Mouse (Mus musculus): ENCODE results near the gene Olfr597. TPM values are rescaled to one million over a fixed set of nuclear protein-coding genes. Genes with fewer than 3 reads are reported as not detected.
"Not testable (repeated sequence)": the region's sequence is repeated elsewhere in the genome, so short reads cannot be mapped to it uniquely, and the experiment has no call there.

Olfr597 gene
- polyA plus RNA-seq (2014; fragmentation: Nextera tagmentation; extraction: Ambion mirVana), result not detected in 2 replicates

DNA sequence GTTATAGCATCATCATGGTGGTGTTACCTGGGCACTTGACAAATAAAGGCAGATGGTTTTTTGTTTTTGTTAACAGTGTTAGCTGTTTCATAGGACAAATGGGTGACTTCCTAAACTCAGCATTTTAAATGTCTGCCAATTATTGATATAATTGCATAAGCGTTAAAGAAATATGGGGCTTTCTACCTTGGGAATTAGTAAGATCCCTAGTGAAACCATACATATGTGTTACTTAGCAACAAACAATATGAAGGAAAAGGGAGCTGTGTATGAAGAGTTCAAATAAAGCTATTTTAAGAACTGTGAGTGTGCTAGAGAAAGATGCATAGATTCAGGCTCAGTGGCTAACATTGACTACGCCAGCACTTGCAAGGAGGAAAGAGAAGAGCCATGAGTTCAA lies at the start of gene Olfr597:
Gene Olfr597 (plus strand): TSS at position 301 of the 400 bp plus-strand sequence.
- H3K27me3 ChIP-seq (ENCODE audit: control insufficient read depth, insufficient read depth, low read length); ATAC-seq (ENCODE audit: insufficient number of reproducible peaks, insufficient read depth, low FRiP score, low read depth); H3K27ac ChIP-seq (replicated peaks in 1 of 2; ENCODE audit: control insufficient read depth in 1 of 2, insufficient read depth in 1 of 2, low read depth in 2 of 2, low read length in 2 of 2); H3K9ac ChIP-seq (ENCODE audit: low read length); H3K4me2 ChIP-seq (ENCODE audit: low read length); H3K9me3 ChIP-seq (ENCODE audit: control insufficient read depth, low read length); H3K36me3 ChIP-seq (ENCODE audit: control insufficient read depth, insufficient read depth, low read length); H3K4me3 ChIP-seq (ENCODE audit: control insufficient read depth in 1 of 2, insufficient read depth in 1 of 2, low read depth in 1 of 2, low read length in 2 of 2); H3K4me1 ChIP-seq (ENCODE audit: control insufficient read depth in 2 of 2, insufficient read depth in 2 of 2, low read length in 2 of 2): not testable (repeated sequence)
- 75% methylated on average over 2 of the region's 2 CpGs for WGBS

DNA sequence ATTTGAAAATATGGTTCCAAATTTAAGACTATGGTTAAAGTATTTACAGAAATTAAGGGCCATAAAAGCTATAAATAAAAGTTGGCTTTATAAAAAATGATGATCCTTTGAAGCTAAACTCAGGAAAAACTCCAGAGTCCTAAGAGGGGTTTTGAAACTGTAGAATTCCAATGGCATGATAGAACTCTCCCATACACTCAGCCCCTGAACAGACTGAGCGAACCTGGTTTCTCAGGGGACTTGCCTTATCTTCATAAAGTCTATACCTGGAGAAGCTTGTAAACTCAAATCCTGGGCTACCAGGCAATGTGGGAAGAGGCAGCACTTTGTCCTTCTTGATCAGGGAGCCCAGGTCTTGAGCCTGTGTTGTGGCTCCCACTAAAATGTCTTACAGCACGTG lies 10.8 kb upstream of the Olfr597 start, which contains the start of gene Olfr596:
Gene Olfr596 (plus strand): TSS at position 301 of the 400 bp plus-strand sequence.
- H3K27ac ChIP-seq (replicated peaks in 1 of 2; ENCODE audit: control insufficient read depth in 1 of 2, insufficient read depth in 1 of 2, low read depth in 2 of 2, low read length in 2 of 2); H3K4me2 ChIP-seq (ENCODE audit: low read length); H3K36me3 ChIP-seq (ENCODE audit: control insufficient read depth, insufficient read depth, low read length); ATAC-seq (ENCODE audit: insufficient number of reproducible peaks, insufficient read depth, low FRiP score, low read depth); H3K4me3 ChIP-seq (ENCODE audit: control insufficient read depth in 1 of 2, insufficient read depth in 1 of 2, low read depth in 1 of 2, low read length in 2 of 2); H3K9ac ChIP-seq (ENCODE audit: low read length); H3K9me3 ChIP-seq (ENCODE audit: control insufficient read depth, low read length); H3K27me3 ChIP-seq (ENCODE audit: control insufficient read depth, insufficient read depth, low read length); H3K4me1 ChIP-seq (ENCODE audit: control insufficient read depth in 2 of 2, insufficient read depth in 2 of 2, low read length in 2 of 2): not testable (repeated sequence)
- 87% methylated on average over 2 of the region's 2 CpGs for WGBS

DNA sequence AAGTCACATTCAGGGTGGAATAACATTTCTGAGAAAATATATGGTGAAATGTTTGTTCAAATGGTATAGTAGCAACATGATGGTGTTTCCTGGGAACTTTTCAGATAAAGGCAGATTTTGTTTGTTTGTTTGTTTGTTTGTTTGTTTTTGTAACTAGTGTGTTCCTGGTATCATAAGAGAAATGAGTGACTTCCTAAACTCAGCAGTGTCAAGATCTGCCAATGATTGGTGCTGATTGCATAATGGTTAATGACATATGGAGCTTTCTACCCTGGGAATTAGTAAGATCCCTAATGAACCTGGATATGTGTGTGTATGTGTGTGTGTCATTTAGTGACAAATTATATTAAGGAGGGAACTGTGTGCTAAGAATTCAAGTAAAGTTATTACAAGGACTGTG lies 7.2 kb downstream of the Olfr597 start, which contains the start of gene Olfr598:
Gene Olfr598 (plus strand): TSS at position 301 of the 400 bp plus-strand sequence.
- no peak for ATAC-seq (ENCODE audit: insufficient number of reproducible peaks, insufficient read depth, low FRiP score, low read depth)

DNA sequence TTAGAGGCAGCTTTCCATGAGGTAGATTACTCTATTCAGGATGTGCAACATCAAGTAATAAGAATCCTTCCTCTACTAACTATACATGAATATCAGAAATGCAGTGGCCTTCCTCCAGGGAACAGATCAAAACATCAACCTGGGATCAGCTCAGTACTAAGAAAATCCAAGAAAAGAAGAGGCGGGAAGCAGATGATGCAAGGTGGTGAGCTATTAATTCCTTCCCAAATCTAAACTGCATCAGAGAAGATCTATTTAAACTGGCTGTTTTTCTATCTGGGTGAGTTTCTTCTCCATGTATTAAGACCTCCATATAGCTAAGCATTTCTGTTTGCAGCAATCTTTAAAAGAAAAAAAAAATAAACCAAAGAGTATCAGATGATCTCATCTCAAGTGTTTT lies 19.5 kb downstream of the Olfr597 start, which contains the start of gene Olfr599:
Gene Olfr599 (plus strand): TSS at position 301 of the 400 bp plus-strand sequence.
- no peak within 1 kb of the TSS for H3K27ac ChIP-seq (replicated peaks in 1 of 2; ENCODE audit: control insufficient read depth in 1 of 2, insufficient read depth in 1 of 2, low read depth in 2 of 2, low read length in 2 of 2)
- no peaks in the 10 kb centered on the region for H3K4me1 ChIP-seq (ENCODE audit: control insufficient read depth in 2 of 2, insufficient read depth in 2 of 2, low read length in 2 of 2)
- no peak within 1 kb of the TSS for H3K4me3 ChIP-seq (ENCODE audit: control insufficient read depth in 1 of 2, insufficient read depth in 1 of 2, low read depth in 1 of 2, low read length in 2 of 2)
- no peaks in the 10 kb centered on the region for H3K27me3 ChIP-seq (ENCODE audit: control insufficient read depth, insufficient read depth, low read length)
- H3K4me2 ChIP-seq (ENCODE audit: low read length), result no peak within 1 kb of the TSS
- WGBS, result 73% methylated on average over 1 of the region's 1 CpGs
- no peaks in the 10 kb centered on the region for H3K36me3 ChIP-seq (ENCODE audit: control insufficient read depth, insufficient read depth, low read length)
- H3K9ac ChIP-seq (ENCODE audit: low read length), result no peak within 1 kb of the TSS
- no peak for ATAC-seq (ENCODE audit: insufficient number of reproducible peaks, insufficient read depth, low FRiP score, low read depth)
- no peaks in the 10 kb centered on the region for H3K9me3 ChIP-seq (ENCODE audit: control insufficient read depth, low read length)

More for the DNA sequence above, 7.2 kb downstream of the Olfr597 start, which contains the start of gene Olfr598:
- H3K4me2 ChIP-seq (ENCODE audit: low read length), result no peak within 1 kb of the TSS
- H3K36me3 ChIP-seq (ENCODE audit: control insufficient read depth, insufficient read depth, low read length), result no peaks in the 10 kb centered on the region
- H3K27me3 ChIP-seq (ENCODE audit: control insufficient read depth, insufficient read depth, low read length), result no peaks in the 10 kb centered on the region
- H3K9ac ChIP-seq (ENCODE audit: low read length), result no peak within 1 kb of the TSS
- no peaks in the 10 kb centered on the region for H3K9me3 ChIP-seq (ENCODE audit: control insufficient read depth, low read length)
- no peaks in the 10 kb centered on the region for H3K4me1 ChIP-seq (ENCODE audit: control insufficient read depth in 2 of 2, insufficient read depth in 2 of 2, low read length in 2 of 2)
- H3K27ac ChIP-seq (replicated peaks in 1 of 2; ENCODE audit: control insufficient read depth in 1 of 2, insufficient read depth in 1 of 2, low read depth in 2 of 2, low read length in 2 of 2), result no peak within 1 kb of the TSS
- H3K4me3 ChIP-seq (ENCODE audit: control insufficient read depth in 1 of 2, insufficient read depth in 1 of 2, low read depth in 1 of 2, low read length in 2 of 2), result no peak within 1 kb of the TSS

DNA sequence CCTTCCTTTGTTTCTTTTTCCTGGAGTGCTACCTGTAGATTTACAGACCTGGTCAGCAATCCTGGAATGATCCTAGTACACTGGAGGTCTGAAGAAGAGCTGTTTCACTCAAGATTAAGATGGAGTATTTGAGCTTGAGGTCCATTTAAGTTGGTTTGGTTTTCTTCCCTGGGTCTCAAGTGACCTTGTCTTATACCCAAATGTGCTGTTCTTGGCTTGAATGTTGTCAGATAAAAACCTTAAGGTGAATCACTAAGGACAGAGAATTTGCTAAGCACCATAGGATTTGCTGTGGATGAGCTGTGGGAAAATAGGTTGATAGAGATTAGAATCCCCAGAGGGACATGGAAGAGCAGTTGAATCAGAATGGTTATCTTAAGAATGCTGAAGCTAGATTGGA lies 33.5 kb downstream of the Olfr597 start, which contains the start of gene Olfr600:
Gene Olfr600 (minus strand): TSS at position 101 of the 400 bp plus-strand sequence.
- no peak for ATAC-seq (ENCODE audit: insufficient number of reproducible peaks, insufficient read depth, low FRiP score, low read depth)
- H3K4me1 ChIP-seq (ENCODE audit: control insufficient read depth in 2 of 2, insufficient read depth in 2 of 2, low read length in 2 of 2), result no peaks in the 10 kb centered on the region
- no peaks in the 10 kb centered on the region for H3K27me3 ChIP-seq (ENCODE audit: control insufficient read depth, insufficient read depth, low read length)
- no peak within 1 kb of the TSS for H3K4me3 ChIP-seq (ENCODE audit: control insufficient read depth in 1 of 2, insufficient read depth in 1 of 2, low read depth in 1 of 2, low read length in 2 of 2)
- H3K9ac ChIP-seq (ENCODE audit: low read length), result no peak within 1 kb of the TSS
- H3K27ac ChIP-seq (replicated peaks in 1 of 2; ENCODE audit: control insufficient read depth in 1 of 2, insufficient read depth in 1 of 2, low read depth in 2 of 2, low read length in 2 of 2), result no peak within 1 kb of the TSS
- no peaks in the 10 kb centered on the region for H3K9me3 ChIP-seq (ENCODE audit: control insufficient read depth, low read length)
- H3K36me3 ChIP-seq (ENCODE audit: control insufficient read depth, insufficient read depth, low read length), result no peaks in the 10 kb centered on the region
- no peak within 1 kb of the TSS for H3K4me2 ChIP-seq (ENCODE audit: low read length)

DNA sequence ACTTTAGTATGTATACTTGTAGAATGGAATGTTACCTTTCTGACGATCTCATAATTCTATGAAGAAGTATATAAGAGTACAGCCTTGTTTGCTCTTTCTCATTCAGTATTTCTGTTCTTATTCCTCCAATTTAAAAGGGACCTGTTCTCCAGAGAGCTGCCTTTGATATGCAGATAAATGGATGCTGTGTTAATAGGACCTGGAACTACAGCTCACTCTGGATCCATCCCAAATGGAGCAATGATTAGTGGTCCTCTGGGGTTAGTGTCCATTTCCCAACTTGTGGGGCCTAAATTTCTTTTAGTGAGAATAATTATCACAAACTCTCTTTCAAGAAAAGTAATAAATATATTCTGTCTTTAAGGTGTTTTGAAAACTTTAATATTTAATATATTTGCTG lies 46.4 kb downstream of the Olfr597 start, which contains the start of gene Olfr601:
Gene Olfr601 (minus strand): TSS at position 101 of the 400 bp plus-strand sequence.
- Histone ChIP-seq H3K36me3 (ENCODE audit: control insufficient read depth, insufficient read depth, low read length) (no peaks in the 10 kb centered on the region), H3K4me3 (ENCODE audit: control insufficient read depth in 1 of 2, insufficient read depth in 1 of 2, low read depth in 1 of 2, low read length in 2 of 2) (no peak within 1 kb of the TSS), H3K27ac (replicated peaks in 1 of 2; ENCODE audit: control insufficient read depth in 1 of 2, insufficient read depth in 1 of 2, low read depth in 2 of 2, low read length in 2 of 2) (no peak within 1 kb of the TSS), H3K9ac (ENCODE audit: low read length) (no peak within 1 kb of the TSS), H3K27me3 (ENCODE audit: control insufficient read depth, insufficient read depth, low read length) (no peaks in the 10 kb centered on the region), H3K9me3 (ENCODE audit: control insufficient read depth, low read length) (no peaks in the 10 kb centered on the region), H3K4me2 (ENCODE audit: low read length) (no peak within 1 kb of the TSS), H3K4me1 (ENCODE audit: control insufficient read depth in 2 of 2, insufficient read depth in 2 of 2, low read length in 2 of 2) (no peaks in the 10 kb centered on the region)
- no peak for ATAC-seq (ENCODE audit: insufficient number of reproducible peaks, insufficient read depth, low FRiP score, low read depth)
- WGBS, result 80% methylated on average over 1 of the region's 1 CpGs

Small RNA genes within 50 kb of the gene (microRNA-seq; reads per million reads assigned to microRNA genes)
- not detected for gene Gm23550

Other genes with a start within 250 kb of the Olfr597 start
- not detected in 2 replicates for gene Olfr584, start 234.4 kb upstream of the Olfr597 start, polyA plus RNA-seq (2014; fragmentation: Nextera tagmentation; extraction: Ambion mirVana)
- not detected in 2 replicates for gene Olfr585, start 218.6 kb upstream of the Olfr597 start, polyA plus RNA-seq (2014; fragmentation: Nextera tagmentation; extraction: Ambion mirVana)
- not detected in 2 replicates for gene Olfr586, start 190.7 kb upstream of the Olfr597 start, polyA plus RNA-seq (2014; fragmentation: Nextera tagmentation; extraction: Ambion mirVana)
- not detected in 2 replicates for gene Olfr588-ps1, start 175.4 kb upstream of the Olfr597 start, polyA plus RNA-seq (2014; fragmentation: Nextera tagmentation; extraction: Ambion mirVana)
- gene Olfr589, start 160.0 kb upstream of the Olfr597 start, polyA plus RNA-seq (2014; fragmentation: Nextera tagmentation; extraction: Ambion mirVana), result not detected in 2 replicates
- not detected in 2 replicates for gene Olfr591, start 138.0 kb upstream of the Olfr597 start, polyA plus RNA-seq (2014; fragmentation: Nextera tagmentation; extraction: Ambion mirVana)
- not detected in 2 replicates for gene Olfr592, start 131.5 kb upstream of the Olfr597 start, polyA plus RNA-seq (2014; fragmentation: Nextera tagmentation; extraction: Ambion mirVana)
- not detected in 2 replicates for gene Olfr593, start 104.5 kb upstream of the Olfr597 start, polyA plus RNA-seq (2014; fragmentation: Nextera tagmentation; extraction: Ambion mirVana)
- gene Olfr594, start 99.3 kb upstream of the Olfr597 start, polyA plus RNA-seq (2014; fragmentation: Nextera tagmentation; extraction: Ambion mirVana), result not detected in 2 replicates
- not detected in 2 replicates for gene Usp17ld, start 63.8 kb upstream of the Olfr597 start, polyA plus RNA-seq (2014; fragmentation: Nextera tagmentation; extraction: Ambion mirVana)
- gene Olfr596, start 10.7 kb upstream of the Olfr597 start, polyA plus RNA-seq (2014; fragmentation: Nextera tagmentation; extraction: Ambion mirVana), result not detected in 2 replicates
- not detected in 2 replicates for gene Olfr598, start 7.3 kb downstream of the Olfr597 start, polyA plus RNA-seq (2014; fragmentation: Nextera tagmentation; extraction: Ambion mirVana)
- gene Olfr599, start 19.6 kb downstream of the Olfr597 start, polyA plus RNA-seq (2014; fragmentation: Nextera tagmentation; extraction: Ambion mirVana), result not detected in 2 replicates
- not detected in 2 replicates for gene Olfr600, start 33.4 kb downstream of the Olfr597 start, polyA plus RNA-seq (2014; fragmentation: Nextera tagmentation; extraction: Ambion mirVana)
- gene Olfr601, start 46.3 kb downstream of the Olfr597 start, polyA plus RNA-seq (2014; fragmentation: Nextera tagmentation; extraction: Ambion mirVana), result not detected in 2 replicates
- gene Olfr603, start 69.9 kb downstream of the Olfr597 start, polyA plus RNA-seq (2014; fragmentation: Nextera tagmentation; extraction: Ambion mirVana), result not detected in 2 replicates
- not detected in 2 replicates for gene Usp17lc, start 98.8 kb downstream of the Olfr597 start, polyA plus RNA-seq (2014; fragmentation: Nextera tagmentation; extraction: Ambion mirVana)
- not detected in 2 replicates for gene Olfr605, start 129.1 kb downstream of the Olfr597 start, polyA plus RNA-seq (2014; fragmentation: Nextera tagmentation; extraction: Ambion mirVana)
- not detected in 2 replicates for gene Olfr606, start 132.7 kb downstream of the Olfr597 start, polyA plus RNA-seq (2014; fragmentation: Nextera tagmentation; extraction: Ambion mirVana)
- 0.30 and 0.38 TPM in 2 replicates for gene Olfr607, start 147.8 kb downstream of the Olfr597 start, polyA plus RNA-seq (2014; fragmentation: Nextera tagmentation; extraction: Ambion mirVana)
- 0.40 and 0.62 TPM in 2 replicates for gene Olfr608, start 153.6 kb downstream of the Olfr597 start, polyA plus RNA-seq (2014; fragmentation: Nextera tagmentation; extraction: Ambion mirVana)
- gene Olfr609, start 181.7 kb downstream of the Olfr597 start, polyA plus RNA-seq (2014; fragmentation: Nextera tagmentation; extraction: Ambion mirVana), result not detected in 2 replicates
- gene Olfr610, start 195.8 kb downstream of the Olfr597 start, polyA plus RNA-seq (2014; fragmentation: Nextera tagmentation; extraction: Ambion mirVana), result not detected in 2 replicates
- not detected in 2 replicates for gene Olfr611, start 204.5 kb downstream of the Olfr597 start, polyA plus RNA-seq (2014; fragmentation: Nextera tagmentation; extraction: Ambion mirVana)
- gene Olfr612, start 226.4 kb downstream of the Olfr597 start, polyA plus RNA-seq (2014; fragmentation: Nextera tagmentation; extraction: Ambion mirVana), result not detected in 2 replicates
- not detected in 2 replicates for gene Olfr613, start 231.8 kb downstream of the Olfr597 start, polyA plus RNA-seq (2014; fragmentation: Nextera tagmentation; extraction: Ambion mirVana)
- not detected in 2 replicates for gene Olfr615, start 239.8 kb downstream of the Olfr597 start, polyA plus RNA-seq (2014; fragmentation: Nextera tagmentation; extraction: Ambion mirVana)